Mouse (Mus musculus) spleen, adult 2 months (tissue): ENCODE data around the gene Ctrb1. TPM values are rescaled to one million over a fixed set of nuclear protein-coding genes. Genes with fewer than 3 reads are reported as not detected.

Experiments
- DNase-seq, 2 experiments: peaks; one replicate each; pipeline versions ENCODE4 v3.0.0 to v3.0.0-alpha.2; 2012 to 2021; ENCODE audit warnings: low spot score in 2 of 2, low read depth in 1 of 2
- H3K27ac ChIP-seq: fragments of 200-500 bp; 2 replicates; pipeline ENCODE4 v1.5.1; 2012; ENCODE audit warnings: low read length, inconsistent platforms; ENCODE audit not compliant: insufficient read depth
- H3K27me3 ChIP-seq: fragments of 200-500 bp; 2 replicates; pipeline ENCODE4 v1.6.1; 2012; ENCODE audit warnings: mild to moderate bottlenecking, moderate library complexity, low read length, inconsistent platforms; ENCODE audit not compliant: control insufficient read depth, insufficient read depth
- H3K36me3 ChIP-seq: fragments of 200-500 bp; 2 replicates; pipeline ENCODE4 v1.6.1; 2012; ENCODE audit warnings: mild to moderate bottlenecking, low read length, inconsistent platforms; ENCODE audit not compliant: control insufficient read depth, insufficient read depth
- H3K4me1 ChIP-seq: fragments of 200-500 bp; 2 replicates; pipeline ENCODE4 v1.6.1; 2011; ENCODE audit warnings: inconsistent platforms; ENCODE audit not compliant: control insufficient read depth, insufficient read depth, insufficient read length
- H3K4me3 ChIP-seq: fragments of 200-500 bp; 2 replicates; pipeline ENCODE4 v1.5.1; 2011; ENCODE audit warnings: mild to moderate bottlenecking, inconsistent platforms; ENCODE audit not compliant: insufficient read depth, insufficient read length; ENCODE audit errors: extremely low read depth
- CTCF ChIP-seq: fragments of 200-500 bp; IDR thresholded peaks from 2 replicates; pipeline ENCODE4 v1.5.1; 2011; ENCODE audit warnings: mild to moderate bottlenecking, inconsistent platforms; ENCODE audit not compliant: insufficient read depth, insufficient read length, insufficient replicate concordance; ENCODE audit errors: extremely low read depth
- POLR2A ChIP-seq: fragments of 200-500 bp; IDR thresholded peaks from 2 replicates; pipeline ENCODE4 v1.6.1; 2011; ENCODE audit warnings: low read depth, low read length, inconsistent platforms
- WGBS: fragments of 180-500 bp; shearing (Covaris S2); methylation state at CpG from one replicate; pipeline ENCODE4 v1.1.7; 2018; 5-methylcytosine and 5-hydroxymethylcytosine counted together
- polyA plus RNA-seq: library from polyadenylated mRNA; depleted of rRNA; stranded (reverse); fragments of >200 nt; gene quantifications from 2 replicates; pipeline ENCODE4 v1.2.3, GENCODE M21; 2012

Gene Ctrb1
- polyA plus RNA-seq, 1 experiment, result 23,675 TPM

GRCm38 (mm10) chr8:111705222-111705621, 14.4 kb upstream of the Ctrb1 start:
- H3K27me3 ChIP-seq, result no peaks in the 10 kb centered on the region; the same call in 1 of the 2 replicates
- 74% methylated on average over 3 of the region's 3 CpGs for WGBS
- H3K36me3 ChIP-seq, result no peaks in the 10 kb centered on the region
- no peak for TF ChIP-seq POLR2A
- TF ChIP-seq CTCF, result no peak
- H3K4me1 ChIP-seq, result no peaks in the 10 kb centered on the region
- DNase-seq, result no peak
- H3K4me3 ChIP-seq, result no peak overlapping the region
- H3K27ac ChIP-seq, result no peak overlapping the region

GRCm38 (mm10) chr8:111704585-111704984, 13.8 kb upstream of the Ctrb1 start:
- no peak for TF ChIP-seq POLR2A
- no peak for TF ChIP-seq CTCF
- H3K4me3 ChIP-seq, result no peak overlapping the region
- no peak for DNase-seq
- no peak overlapping the region for H3K27ac ChIP-seq
- no peaks in the 10 kb centered on the region for H3K4me1 ChIP-seq
- WGBS, result 95% methylated on average over 12 of the region's 12 CpGs
- no peaks in the 10 kb centered on the region; the same call in 1 of the 2 replicates for H3K27me3 ChIP-seq
- H3K36me3 ChIP-seq, result no peaks in the 10 kb centered on the region

GRCm38 (mm10) chr8:111701380-111701779, 10.6 kb upstream of the Ctrb1 start:
- no peak overlapping the region for H3K27ac ChIP-seq
- H3K27me3 ChIP-seq, result no peaks in the 10 kb centered on the region
- H3K4me1 ChIP-seq, result no peaks in the 10 kb centered on the region
- DNase-seq, result no peak
- no peaks in the 10 kb centered on the region for H3K36me3 ChIP-seq
- TF ChIP-seq POLR2A (no peak), CTCF (no peak)
- WGBS, result 82% methylated on average over 9 of the region's 9 CpGs
- no peak overlapping the region for H3K4me3 ChIP-seq

GRCm38 (mm10) chr8:111700740-111701139, 9.9 kb upstream of the Ctrb1 start:
- no peak for DNase-seq
- Histone ChIP-seq H3K27me3 (no peaks in the 10 kb centered on the region), H3K4me3 (no peak overlapping the region), H3K27ac (no peak overlapping the region), H3K4me1 (no peaks in the 10 kb centered on the region), H3K36me3 (no peaks in the 10 kb centered on the region)
- TF ChIP-seq POLR2A (no peak), CTCF (no peak)
- WGBS, result 81% methylated on average over 5 of the region's 5 CpGs

- TF ChIP-seq CTCF (no peak), POLR2A (no peak)
- 78% methylated on average over 3 of the region's 3 CpGs for WGBS
- Histone ChIP-seq H3K27me3 (no peaks in the 10 kb centered on the region), H3K27ac (no peak overlapping the region), H3K4me1 (no peaks in the 10 kb centered on the region), H3K4me3 (no peak overlapping the region), H3K36me3 (no peaks in the 10 kb centered on the region)
- no peak for DNase-seq
These were observed 9.4 kb upstream of the Ctrb1 start for GRCm38 (mm10) chr8:111700201-111700600.

- DNase-seq, result no peak
- WGBS, result 13% methylated on average over 1 of the region's 1 CpGs
- H3K27ac ChIP-seq, result no peak overlapping the region
- no peaks in the 10 kb centered on the region for H3K36me3 ChIP-seq
- no peaks in the 10 kb centered on the region for H3K4me1 ChIP-seq
- H3K27me3 ChIP-seq, result no peaks in the 10 kb centered on the region
- TF ChIP-seq CTCF (no peak), POLR2A (no peak)
- H3K4me3 ChIP-seq, result no peak overlapping the region
These were observed 8.2 kb upstream of the Ctrb1 start for GRCm38 (mm10) chr8:111699035-111699434.

- H3K4me1 ChIP-seq, result no peaks in the 10 kb centered on the region
- WGBS, result 86% methylated on average over 10 of the region's 10 CpGs
- H3K36me3 ChIP-seq, result no peaks in the 10 kb centered on the region
- DNase-seq, result no peak
- no peak overlapping the region for H3K4me3 ChIP-seq
- H3K27me3 ChIP-seq, result no peaks in the 10 kb centered on the region
- TF ChIP-seq CTCF (no peak), POLR2A (no peak)
- H3K27ac ChIP-seq, result no peak overlapping the region
These were observed 6.8 kb upstream of the Ctrb1 start for GRCm38 (mm10) chr8:111697655-111698054.
